Mouse (Mus musculus) forebrain, embryonic 11.5 days (tissue): ENCODE results near the gene Coro2a. TPM values are rescaled to one million over a fixed set of nuclear protein-coding genes. Genes with fewer than 3 reads are reported as not detected.
"Not testable (repeated sequence)": the region's sequence is repeated elsewhere in the genome, so short reads cannot be mapped to it uniquely, and the experiment has no call there.

ENCODE experiments used
- ATAC-seq: fragments of 200-750 bp; cut with Nextera tagmentation; replicated peaks from 2 replicates; pipeline ENCODE4 v1.8.0; 2017; ENCODE audit warnings: moderate TSS enrichment; ENCODE audit not compliant: low FRiP score
- DNase-seq: peaks from one replicate; pipeline ENCODE4 v3.0.0-alpha.2; 2017; ENCODE audit warnings: low spot score
- H3K27ac ChIP-seq: fragments of 300-500 bp; sonication (generic); 2 replicates; pipeline ENCODE4 v1.5.1; 2014; ENCODE audit warnings: low read depth, low read length
- H3K27me3 ChIP-seq: fragments of 300-500 bp; sonication (generic); 2 replicates; pipeline ENCODE4 v1.6.1; 2014; ENCODE audit warnings: mild to moderate bottlenecking, low read length, mixed read lengths; ENCODE audit not compliant: control insufficient read depth, insufficient read depth
- H3K36me3 ChIP-seq: fragments of 300-500 bp; sonication (generic); 2 replicates; pipeline ENCODE4 v1.6.1; 2014; ENCODE audit warnings: mild to moderate bottlenecking, low read length, moderate library complexity, mixed read lengths; ENCODE audit not compliant: control insufficient read depth, insufficient read depth
- H3K4me1 ChIP-seq: fragments of 300-500 bp; sonication (generic); replicated peaks from 2 replicates; pipeline ENCODE4 v1.6.1; 2014; ENCODE audit warnings: low read length, mixed read lengths; ENCODE audit not compliant: control insufficient read depth, insufficient read depth
- H3K4me2 ChIP-seq: fragments of 300-500 bp; sonication (generic); 2 replicates; pipeline ENCODE4 v1.6.1; 2014; ENCODE audit warnings: low read depth, mild to moderate bottlenecking, low read length, moderate library complexity, mixed read lengths; ENCODE audit not compliant: severe bottlenecking
- H3K4me3 ChIP-seq: fragments of 300-500 bp; sonication (generic); 2 replicates; pipeline ENCODE4 v1.5.1; 2014; ENCODE audit warnings: low read depth, low read length
- H3K9ac ChIP-seq: fragments of 300-500 bp; sonication (generic); 2 replicates; pipeline ENCODE4 v1.6.1; 2014; ENCODE audit warnings: low read length
- H3K9me3 ChIP-seq: fragments of 300-500 bp; sonication (generic); 2 replicates; pipeline ENCODE4 v1.6.1; 2016; ENCODE audit warnings: low read length, mixed read lengths; ENCODE audit not compliant: control insufficient read depth
- WGBS: fragments of 180-500 bp; shearing (Covaris S2); extraction: QIAGEN DNeasy Blood & Tissue Kit; methylation state at CpG from one replicate; pipeline ENCODE4 v1.1.7; 2014; 5-methylcytosine and 5-hydroxymethylcytosine counted together
- polyA plus RNA-seq: library from polyadenylated mRNA; unstranded; fragments of >200 nt; fragmentation: Nextera tagmentation; extraction: Ambion mirVana; gene quantifications from 2 replicates; pipeline ENCODE4 v1.2.1, GENCODE M21; 2014

The Coro2a gene
- polyA plus RNA-seq, 1 experiment from 2014 or later: 2.8 TPM

DNA sequence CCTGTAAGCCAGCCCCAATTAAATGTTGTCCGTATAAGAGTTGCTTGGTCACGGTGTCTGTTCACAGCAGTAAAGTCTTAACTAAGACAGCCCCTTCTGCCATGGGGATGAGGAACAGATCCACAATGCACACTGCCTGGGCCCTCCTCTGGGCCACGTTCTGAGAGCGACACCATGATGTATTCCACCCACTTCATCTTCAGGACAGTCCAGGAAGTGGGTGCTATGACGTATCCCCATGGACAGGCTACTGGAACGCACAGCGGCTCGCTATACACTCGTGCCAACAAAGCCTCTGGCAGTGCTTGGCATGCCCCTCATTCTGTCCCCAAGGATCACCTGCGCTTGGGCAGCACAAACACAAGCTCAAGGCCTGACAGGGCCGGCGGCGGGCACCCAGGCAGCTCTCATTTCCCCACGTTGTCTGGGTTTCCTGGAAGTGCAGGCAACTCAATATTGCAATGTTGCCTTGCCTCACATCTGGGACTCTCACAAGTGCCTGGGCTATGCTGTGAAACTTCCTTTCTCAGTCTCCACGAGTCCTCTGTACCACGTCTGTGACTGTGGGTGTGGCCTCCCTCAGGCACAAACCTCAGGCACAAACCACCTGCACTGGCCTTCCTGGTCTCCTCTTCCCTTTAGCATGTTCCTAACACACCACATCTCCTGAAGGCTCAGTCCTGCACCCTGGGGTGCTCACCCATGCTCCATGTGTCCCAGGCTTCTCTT lies 33.9 kb upstream of the Coro2a start:
- 91% methylated on average over 16 of the region's 16 CpGs for WGBS

DNA sequence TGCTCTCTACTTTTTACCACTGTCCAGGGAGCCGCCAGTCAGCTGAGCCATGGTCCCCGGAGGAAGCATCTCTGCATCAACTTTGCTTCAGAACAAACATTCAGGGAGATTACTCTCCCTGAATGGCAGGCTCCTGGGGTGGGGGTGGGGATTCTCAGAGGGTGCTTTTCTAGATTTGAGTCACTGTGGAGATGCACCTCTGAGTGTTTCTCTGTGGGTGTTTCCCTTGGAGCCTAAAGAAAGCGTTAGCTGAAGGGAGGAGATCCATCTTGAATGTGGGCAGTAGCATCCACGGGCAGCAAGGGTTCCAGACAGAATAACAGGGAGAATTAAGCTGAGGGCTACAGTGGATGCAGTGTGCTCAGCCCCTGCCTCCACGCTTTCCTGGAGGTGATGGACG lies 32.9 kb upstream of the Coro2a start:
- Histone ChIP-seq H3K4me1 (no peaks in the 10 kb centered on the region), H3K9ac (no peak overlapping the region), H3K36me3 (no peaks in the 10 kb centered on the region), H3K4me2 (no peak overlapping the region), H3K9me3 (no peaks in the 10 kb centered on the region), H3K27me3 (no peaks in the 10 kb centered on the region), H3K27ac (no peak overlapping the region), H3K4me3 (no peak overlapping the region)
- DNase-seq (no peak), ATAC-seq (no peak)
- WGBS: 64% methylated on average over 6 of the region's 6 CpGs

More for the DNA sequence above, 33.9 kb upstream of the Coro2a start:
- ATAC-seq (no peak), DNase-seq (no peak)
- H3K27me3 ChIP-seq: no peaks in the 10 kb centered on the region
- no peak overlapping the region for H3K9ac ChIP-seq
- H3K36me3 ChIP-seq: no peaks in the 10 kb centered on the region
- H3K27ac ChIP-seq: no peak overlapping the region
- no peaks in the 10 kb centered on the region for H3K9me3 ChIP-seq
- no peaks in the 10 kb centered on the region for H3K4me1 ChIP-seq
- no peak overlapping the region for H3K4me3 ChIP-seq
- H3K4me2 ChIP-seq: no peak overlapping the region

DNA sequence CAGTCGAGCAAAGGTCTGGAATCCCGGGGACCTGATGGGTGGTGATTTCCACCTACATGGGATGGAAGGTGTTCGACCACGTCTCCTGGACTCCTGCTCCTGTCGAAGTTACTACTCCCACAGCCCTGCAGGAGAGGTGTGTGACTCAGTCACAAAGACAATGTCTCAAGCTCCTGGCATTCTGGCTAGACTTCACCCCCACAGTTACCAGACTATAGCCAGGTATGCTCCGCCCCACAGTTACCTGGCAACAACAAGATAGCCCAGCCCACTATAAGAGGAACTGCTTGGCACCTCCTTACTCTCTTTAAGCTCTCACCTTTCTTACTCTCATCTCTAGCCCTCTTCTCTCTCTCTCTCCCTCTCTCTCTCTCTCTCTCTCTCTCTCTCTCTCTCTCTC lies 31.6 kb upstream of the Coro2a start:
- H3K36me3 ChIP-seq, DNase-seq, H3K4me3 ChIP-seq, H3K9me3 ChIP-seq, H3K4me2 ChIP-seq, H3K4me1 ChIP-seq, H3K9ac ChIP-seq, ATAC-seq, H3K27me3 ChIP-seq, H3K27ac ChIP-seq: not testable (repeated sequence)
- 80% methylated on average over 6 of the region's 6 CpGs for WGBS

DNA sequence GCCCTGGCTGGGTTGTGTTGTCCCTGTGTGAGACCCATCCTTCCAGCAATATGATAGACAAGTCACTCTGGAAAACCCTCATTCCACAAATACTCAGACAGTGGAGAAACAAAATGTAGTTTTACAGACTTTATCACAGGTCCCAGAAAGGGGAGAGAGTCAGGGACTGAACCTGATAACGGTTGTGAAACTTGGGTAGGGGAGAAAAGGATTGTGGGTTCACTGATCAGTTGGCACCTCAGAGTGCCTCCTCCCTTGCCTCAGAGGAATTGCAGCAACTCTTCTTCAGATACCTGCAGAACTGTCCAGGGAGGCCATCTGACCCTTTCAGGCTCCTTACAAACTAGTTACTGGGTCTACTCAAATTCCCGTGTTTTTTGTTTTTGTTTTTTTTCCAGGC lies 30.5 kb upstream of the Coro2a start:
- no peak overlapping the region for H3K27ac ChIP-seq
- no peak for ATAC-seq
- H3K9ac ChIP-seq: no peak overlapping the region
- H3K4me1 ChIP-seq: no peaks in the 10 kb centered on the region
- 76% methylated on average over 2 of the region's 2 CpGs for WGBS
- H3K36me3 ChIP-seq: no peaks in the 10 kb centered on the region
- no peaks in the 10 kb centered on the region for H3K27me3 ChIP-seq
- no peaks in the 10 kb centered on the region for H3K9me3 ChIP-seq
- no peak overlapping the region for H3K4me2 ChIP-seq
- no peak overlapping the region for H3K4me3 ChIP-seq
- no peak for DNase-seq

DNA sequence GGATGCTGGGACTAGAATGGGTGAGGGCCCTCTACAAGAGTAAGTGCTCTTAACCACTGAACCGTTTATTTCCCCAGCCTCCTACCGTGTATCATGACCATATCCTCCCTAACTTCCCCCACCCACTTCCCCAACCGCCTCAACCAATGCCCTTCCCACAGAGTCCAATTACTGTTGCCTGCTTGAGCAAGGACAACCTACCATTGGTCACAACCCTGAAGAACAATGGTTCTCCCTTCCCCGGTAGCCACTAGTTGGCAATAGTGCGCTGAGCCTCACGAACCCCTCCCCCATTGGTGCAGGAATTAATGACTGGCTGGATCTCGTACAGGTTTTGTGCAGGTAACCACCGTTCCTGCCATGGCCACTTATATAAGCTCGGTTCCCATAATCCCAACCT lies 28.4 kb upstream of the Coro2a start:
- DNase-seq: no peak

DNA sequence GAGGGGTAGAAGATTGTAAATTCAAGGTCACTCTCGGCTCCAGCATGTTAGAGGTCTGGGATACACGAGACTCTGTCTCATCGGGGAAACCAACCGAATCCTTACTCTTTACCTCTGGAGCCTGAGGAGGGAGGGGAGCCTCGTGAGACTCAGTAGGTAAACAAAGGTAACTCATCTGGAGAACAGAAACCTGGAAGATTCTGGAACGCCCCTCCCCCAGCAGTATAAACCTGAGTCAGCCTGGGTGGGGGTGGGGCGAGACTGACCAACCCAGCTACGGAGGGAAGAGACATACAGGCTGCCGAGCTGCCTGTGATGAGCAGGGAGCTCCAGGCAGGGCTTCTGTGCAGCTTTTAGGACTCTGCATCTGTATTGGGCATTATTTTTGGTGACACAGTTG lies 26.9 kb upstream of the Coro2a start:
- H3K9ac ChIP-seq: no peak overlapping the region
- H3K4me3 ChIP-seq: no peak overlapping the region
- no peaks in the 10 kb centered on the region for H3K36me3 ChIP-seq
- no peaks in the 10 kb centered on the region for H3K9me3 ChIP-seq
- H3K4me1 ChIP-seq: no peaks in the 10 kb centered on the region
- no peaks in the 10 kb centered on the region for H3K27me3 ChIP-seq
- H3K27ac ChIP-seq: no peak overlapping the region
- DNase-seq (no peak), ATAC-seq (no peak)
- 55% methylated on average over 9 of the region's 9 CpGs for WGBS
- H3K4me2 ChIP-seq: no peak overlapping the region

More for the DNA sequence above, 28.4 kb upstream of the Coro2a start:
- WGBS: 52% methylated on average over 9 of the region's 9 CpGs
- no peak overlapping the region for H3K27ac ChIP-seq
- no peaks in the 10 kb centered on the region for H3K36me3 ChIP-seq
- no peaks in the 10 kb centered on the region for H3K9me3 ChIP-seq
- H3K9ac ChIP-seq: no peak overlapping the region
- H3K4me2 ChIP-seq: no peak overlapping the region
- no peak overlapping the region for H3K4me3 ChIP-seq
- no peaks in the 10 kb centered on the region for H3K27me3 ChIP-seq
- no peak for ATAC-seq
- no peaks in the 10 kb centered on the region for H3K4me1 ChIP-seq

DNA sequence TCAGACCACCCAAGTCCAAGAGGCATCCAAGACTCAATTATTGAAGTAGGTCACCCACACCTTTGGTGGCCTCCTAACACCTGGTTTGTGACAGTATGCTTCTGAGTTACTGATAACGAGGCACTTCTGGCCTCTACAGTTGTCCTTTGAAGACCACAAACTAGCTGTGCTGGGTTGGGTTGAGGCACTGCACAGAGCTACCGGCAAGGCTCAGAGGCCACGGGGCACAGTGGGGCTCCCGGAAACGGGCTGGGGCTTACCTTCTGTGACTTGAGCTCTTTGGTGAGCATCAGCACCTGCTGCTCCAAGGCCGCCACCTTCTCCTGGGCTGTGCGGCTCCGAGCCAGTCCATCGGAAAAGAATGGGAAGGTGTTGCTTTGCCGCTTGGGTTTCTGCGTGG lies 26.1 kb upstream of the Coro2a start:
- Histone ChIP-seq H3K27ac (no peak overlapping the region), H3K9ac (no peak overlapping the region), H3K9me3 (no peaks in the 10 kb centered on the region), H3K4me1 (no peaks in the 10 kb centered on the region), H3K27me3 (no peaks in the 10 kb centered on the region), H3K4me2 (no peak overlapping the region), H3K36me3 (no peaks in the 10 kb centered on the region), H3K4me3 (no peak overlapping the region)
- no peak for DNase-seq
- ATAC-seq: no peak
- WGBS: 84% methylated on average over 11 of the region's 11 CpGs

DNA sequence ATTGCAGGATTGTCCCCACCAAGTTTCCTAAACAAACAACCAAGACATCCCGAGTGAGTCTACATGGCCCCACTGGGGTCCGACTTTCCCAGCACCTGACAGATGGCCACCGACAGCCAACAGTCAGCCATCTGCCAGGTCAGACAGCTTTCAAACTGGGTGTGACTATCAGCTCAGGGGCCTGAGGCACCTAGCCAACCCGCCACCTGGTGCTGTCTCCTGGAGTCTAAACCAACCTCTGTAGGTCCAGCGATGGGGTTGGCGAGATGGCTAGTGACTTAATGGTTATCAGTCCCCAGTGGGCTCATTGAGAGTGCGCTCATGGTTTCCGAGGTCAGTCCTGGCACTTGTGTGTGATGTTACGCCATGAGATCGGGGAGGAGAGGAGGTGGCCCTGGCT lies 23.1 kb upstream of the Coro2a start:
- H3K27ac ChIP-seq: no peak overlapping the region
- no peak overlapping the region for H3K4me2 ChIP-seq
- H3K4me3 ChIP-seq: no peak overlapping the region
- H3K36me3 ChIP-seq: no peaks in the 10 kb centered on the region
- DNase-seq (no peak), ATAC-seq (no peak)
- 89% methylated on average over 10 of the region's 10 CpGs for WGBS
- H3K9ac ChIP-seq: no peak overlapping the region
- H3K9me3 ChIP-seq: no peaks in the 10 kb centered on the region
- no peaks in the 10 kb centered on the region for H3K27me3 ChIP-seq
- H3K4me1 ChIP-seq: no peaks in the 10 kb centered on the region

DNA sequence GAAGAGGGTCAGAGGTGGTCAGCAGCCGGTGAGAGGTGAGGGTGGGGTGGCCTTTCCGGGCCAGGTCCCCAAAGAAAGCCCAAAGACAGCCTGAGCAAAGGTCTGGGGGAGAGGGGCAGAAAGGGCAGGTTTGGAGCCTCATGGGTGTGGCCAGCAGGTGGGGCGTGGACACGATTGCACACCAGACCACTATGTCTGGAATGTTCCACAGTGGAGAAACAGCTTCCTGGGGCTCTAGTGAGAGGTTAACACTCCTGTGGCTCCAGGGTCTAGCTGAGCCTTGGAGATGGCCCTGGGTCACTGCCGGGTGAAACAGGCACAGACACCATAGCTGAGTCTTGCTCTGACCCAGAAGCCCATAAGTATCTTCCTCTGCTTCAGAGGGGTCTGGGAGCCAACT lies 21.0 kb upstream of the Coro2a start:
- ATAC-seq (no peak), DNase-seq (no peak)
- no peaks in the 10 kb centered on the region for H3K9me3 ChIP-seq
- H3K27me3 ChIP-seq: no peaks in the 10 kb centered on the region
- H3K4me1 ChIP-seq: no peaks in the 10 kb centered on the region
- H3K9ac ChIP-seq: no peak overlapping the region
- no peak overlapping the region for H3K4me2 ChIP-seq
- no peak overlapping the region for H3K4me3 ChIP-seq
- 97% methylated on average over 5 of the region's 5 CpGs for WGBS
- H3K36me3 ChIP-seq: no peaks in the 10 kb centered on the region
- H3K27ac ChIP-seq: no peak overlapping the region
